Mouse (Mus musculus) retina, embryonic 14.5 days (tissue): Measurements from ENCODE around the gene Brd3.
"Not testable (repeated sequence)": the region's sequence is repeated elsewhere in the genome, so short reads cannot be mapped to it uniquely, and the experiment has no call there.

ENCODE experiments used
- DNase-seq: peaks from one replicate; pipeline ENCODE4 v3.0.0-alpha.2; 2015; ENCODE audit warnings: low spot score

The Brd3 gene

GRCm38 (mm10) chr2:27507562-27507961, at the start of gene Brd3:
Gene Brd3, minus strand, starts transcription at chr2:27507662.
- DNase-seq = no peak

- no peak for DNase-seq
Measured at GRCm38 (mm10) chr2:27556921-27557320, 49.5 kb upstream of the Brd3 start.

GRCm38 (mm10) chr2:27554308-27554707, 46.8 kb upstream of the Brd3 start:
- no peak for DNase-seq

- DNase-seq = peak; percentile 88
Measured at GRCm38 (mm10) chr2:27552620-27553287, 45.3 kb upstream of the Brd3 start.

- no peak for DNase-seq
Measured at GRCm38 (mm10) chr2:27548664-27549369, 41.4 kb upstream of the Brd3 start.

GRCm38 (mm10) chr2:27547986-27548385, 40.5 kb upstream of the Brd3 start:
- DNase-seq = no peak

- no peak for DNase-seq
Measured at GRCm38 (mm10) chr2:27547326-27547725, 39.9 kb upstream of the Brd3 start.

- not testable (repeated sequence) for DNase-seq
Measured at GRCm38 (mm10) chr2:27546041-27546440, 38.6 kb upstream of the Brd3 start.

- DNase-seq = not testable (repeated sequence)
Measured at GRCm38 (mm10) chr2:27545517-27545916, 38.1 kb upstream of the Brd3 start.

- DNase-seq = no peak
Measured at GRCm38 (mm10) chr2:27544613-27545012, 37.2 kb upstream of the Brd3 start.

GRCm38 (mm10) chr2:27541225-27541624, 33.8 kb upstream of the Brd3 start:
- DNase-seq = no peak

GRCm38 (mm10) chr2:27540515-27540836, 33.0 kb upstream of the Brd3 start:
- no peak for DNase-seq

GRCm38 (mm10) chr2:27539772-27540514, 32.5 kb upstream of the Brd3 start:
- DNase-seq = peak; percentile 98

- peak; percentile 27 for DNase-seq
Measured at GRCm38 (mm10) chr2:27539336-27539735, 31.9 kb upstream of the Brd3 start.

- peak; percentile 21 for DNase-seq
Measured at GRCm38 (mm10) chr2:27538455-27539330, 31.2 kb upstream of the Brd3 start.

GRCm38 (mm10) chr2:27518283-27518682, 10.8 kb upstream of the Brd3 start:
- DNase-seq = no peak

- no peak for DNase-seq
Measured at GRCm38 (mm10) chr2:27516289-27516688, 8.8 kb upstream of the Brd3 start.

- DNase-seq = no peak
Measured at GRCm38 (mm10) chr2:27515341-27516166, 8.1 kb upstream of the Brd3 start.

- DNase-seq = peak; percentile 95
Measured at GRCm38 (mm10) chr2:27514639-27515328, 7.3 kb upstream of the Brd3 start, which contains the start of gene Wdr5. Gene Wdr5, plus strand, starts transcription at chr2:27515157.

- DNase-seq = no peak
Measured at GRCm38 (mm10) chr2:27513861-27514260, 6.4 kb upstream of the Brd3 start.
